Mouse (Mus musculus): ENCODE data around the gene Vmn1r4. TPM values are rescaled to one million over a fixed set of nuclear protein-coding genes. Genes with fewer than 3 reads are reported as not detected.

Vmn1r4 gene
- polyA plus RNA-seq, 1 experiment = 0.35 TPM

DNA sequence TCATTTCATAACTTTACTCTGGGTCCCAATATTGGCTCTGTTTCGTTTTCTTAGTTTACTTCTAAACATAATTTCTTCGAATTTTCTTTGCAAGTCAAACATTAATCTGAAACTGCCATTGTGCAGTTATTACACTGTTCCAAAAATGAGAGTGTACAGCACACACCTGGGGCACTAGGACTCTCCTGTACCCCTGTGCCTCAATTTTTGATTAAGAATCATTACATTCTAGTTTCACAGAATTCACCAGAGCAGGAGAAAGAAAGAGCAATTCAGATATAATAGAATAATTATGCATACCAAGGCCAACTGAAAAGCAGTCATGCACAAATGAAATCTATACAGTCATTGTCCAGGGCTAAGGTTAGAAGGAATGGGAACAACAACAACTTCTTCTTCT is 8.6 kb downstream of the Vmn1r4 start:
- no peak overlapping the region for H3K27ac ChIP-seq (ENCODE audit: insufficient read depth, low read length)
- TF ChIP-seq CTCF (IDR thresholded peaks at IDR 0.05; ENCODE audit: extremely low read depth, insufficient read depth, low read length) = no peak
- no peak for TF ChIP-seq POLR2A (IDR thresholded peaks at IDR 0.05; ENCODE audit: extremely low read depth, insufficient read depth, low read length)
- no peaks in the 10 kb centered on the region for H3K4me1 ChIP-seq (ENCODE audit: control insufficient read depth, insufficient read depth, low read length)
- H3K4me3 ChIP-seq (ENCODE audit: insufficient read depth, low read length) = no peak overlapping the region

DNA sequence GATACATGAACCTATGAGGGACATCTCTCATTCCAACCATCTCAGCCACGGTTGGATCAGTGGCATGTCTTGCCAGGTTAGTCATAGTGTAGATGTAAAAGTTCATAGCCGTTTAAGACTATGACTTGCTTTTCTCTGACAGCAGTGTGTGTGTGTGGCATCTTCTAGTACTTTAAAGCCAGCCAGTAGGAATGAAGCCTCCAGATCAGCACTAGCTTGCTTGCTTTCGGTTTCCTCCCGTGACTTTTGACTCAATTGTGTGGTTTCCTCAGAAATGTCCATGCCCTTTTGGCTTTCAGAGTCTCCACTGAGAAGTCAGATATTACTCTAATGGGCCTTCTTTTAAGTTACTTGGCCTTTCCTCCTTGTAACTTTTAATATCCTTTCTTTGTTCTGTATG is 10.6 kb downstream of the Vmn1r4 start:
- H3K4me3 ChIP-seq (ENCODE audit: insufficient read depth, low read length) = no peak overlapping the region
- TF ChIP-seq CTCF (IDR thresholded peaks at IDR 0.05; ENCODE audit: extremely low read depth, insufficient read depth, low read length) = no peak
- no peak for TF ChIP-seq POLR2A (IDR thresholded peaks at IDR 0.05; ENCODE audit: extremely low read depth, insufficient read depth, low read length)
- H3K27ac ChIP-seq (ENCODE audit: insufficient read depth, low read length) = no peak overlapping the region
- H3K4me1 ChIP-seq (ENCODE audit: control insufficient read depth, insufficient read depth, low read length) = no peaks in the 10 kb centered on the region

DNA sequence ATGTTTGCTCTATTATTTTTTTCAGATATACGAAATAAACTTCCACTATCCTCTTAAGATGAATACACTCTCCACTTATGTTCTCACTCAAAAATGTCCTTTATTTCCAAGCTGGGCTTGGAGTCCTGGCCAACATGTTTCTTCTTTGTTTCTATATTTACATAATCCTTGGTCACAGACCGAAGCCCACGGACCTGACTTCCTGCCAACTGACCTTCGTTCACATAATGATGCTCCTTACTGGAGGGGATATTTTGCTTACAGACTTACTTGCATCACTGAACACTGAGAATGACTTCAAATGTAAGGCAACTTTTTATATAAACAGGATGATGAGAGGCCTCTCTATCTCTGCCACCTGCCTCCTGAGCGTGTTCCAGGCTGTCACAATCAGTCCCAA is 32.6 kb downstream of the Vmn1r4 start:
- no peak overlapping the region for H3K4me3 ChIP-seq (ENCODE audit: insufficient read depth, low read length)
- no peaks in the 10 kb centered on the region for H3K4me1 ChIP-seq (ENCODE audit: control insufficient read depth, insufficient read depth, low read length)
- TF ChIP-seq POLR2A (IDR thresholded peaks at IDR 0.05; ENCODE audit: extremely low read depth, insufficient read depth, low read length) = no peak
- no peak for TF ChIP-seq CTCF (IDR thresholded peaks at IDR 0.05; ENCODE audit: extremely low read depth, insufficient read depth, low read length)
- no peak overlapping the region for H3K27ac ChIP-seq (ENCODE audit: insufficient read depth, low read length)

DNA sequence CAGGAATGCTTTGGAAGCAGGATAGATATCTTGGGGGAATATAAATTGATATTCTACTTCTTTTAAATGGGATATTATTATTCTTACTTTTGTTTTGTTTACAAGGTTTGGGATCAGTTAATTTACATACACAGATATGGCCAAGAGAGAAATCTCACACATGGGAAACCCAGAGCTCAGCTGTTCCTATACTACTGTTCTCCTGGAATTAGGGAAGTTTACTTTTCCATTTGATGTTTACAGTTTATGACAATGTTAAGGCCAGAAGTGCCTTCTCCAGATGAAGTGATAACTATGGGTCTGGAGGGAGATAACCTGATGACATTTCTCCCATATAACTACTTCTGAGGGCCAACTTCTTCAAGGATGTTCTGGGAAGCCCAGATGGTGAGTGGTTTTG is 46.2 kb downstream of the Vmn1r4 start, which contains the start of gene Vmn1r5:
TSS of gene Vmn1r5 (plus strand) at position 301 of the 400 bp plus-strand sequence.
- no peak within 1 kb of the TSS for H3K4me3 ChIP-seq (ENCODE audit: insufficient read depth, low read length)
- TF ChIP-seq CTCF (IDR thresholded peaks at IDR 0.05; ENCODE audit: extremely low read depth, insufficient read depth, low read length) (no peak), POLR2A (IDR thresholded peaks at IDR 0.05; ENCODE audit: extremely low read depth, insufficient read depth, low read length) (no peak)
- no peaks in the 10 kb centered on the region for H3K4me1 ChIP-seq (ENCODE audit: control insufficient read depth, insufficient read depth, low read length)
- H3K27ac ChIP-seq (ENCODE audit: insufficient read depth, low read length) = no peak within 1 kb of the TSS

DNA sequence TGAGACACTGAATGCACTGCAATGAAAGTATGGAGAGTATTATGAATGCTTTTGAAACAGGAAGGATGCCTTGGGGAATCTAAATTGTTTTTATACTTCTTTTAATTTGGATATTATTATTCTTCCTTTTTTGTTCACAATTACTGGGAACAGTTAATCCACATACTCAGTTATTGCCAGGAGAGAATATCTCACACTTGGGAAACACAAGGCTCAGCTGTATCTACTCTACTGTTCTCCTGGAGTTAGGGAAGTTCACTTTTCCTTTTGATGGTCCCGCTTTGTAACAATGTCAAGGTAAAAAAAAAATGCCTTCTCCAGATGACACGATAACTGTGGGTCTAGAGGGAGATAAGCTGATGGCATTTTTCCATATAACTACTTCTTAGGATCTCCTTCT is 73.1 kb downstream of the Vmn1r4 start, which contains the start of gene Vmn1r6:
TSS of gene Vmn1r6 (plus strand) at position 301 of the 400 bp plus-strand sequence.
- no peak within 1 kb of the TSS for H3K27ac ChIP-seq (ENCODE audit: insufficient read depth, low read length)
- TF ChIP-seq CTCF (IDR thresholded peaks at IDR 0.05; ENCODE audit: extremely low read depth, insufficient read depth, low read length) = no peak
- TF ChIP-seq POLR2A (IDR thresholded peaks at IDR 0.05; ENCODE audit: extremely low read depth, insufficient read depth, low read length) = no peak

More for the DNA sequence above, 73.1 kb downstream of the Vmn1r4 start, which contains the start of gene Vmn1r6:
- Histone ChIP-seq H3K4me1 (ENCODE audit: control insufficient read depth, insufficient read depth, low read length) (no peaks in the 10 kb centered on the region), H3K4me3 (ENCODE audit: insufficient read depth, low read length) (no peak within 1 kb of the TSS)

Other genes starting within 250 kb of the Vmn1r4 start
- 23.5 and 24.2 TPM in 2 replicates for gene Lsm5, start 219.3 kb upstream of the Vmn1r4 start, polyA plus RNA-seq (2012; rRNA removed)
- 18.9 and 20.7 TPM in 2 replicates for gene Avl9, start 209.1 kb upstream of the Vmn1r4 start, polyA plus RNA-seq (2012; rRNA removed)
- 30.5 and 34.0 TPM in 2 replicates for gene Kbtbd2, start 126.2 kb upstream of the Vmn1r4 start, polyA plus RNA-seq (2012; rRNA removed)
- 27.9 and 31.8 TPM in 2 replicates for gene Fkbp9, start 92.0 kb upstream of the Vmn1r4 start, polyA plus RNA-seq (2012; rRNA removed)
- gene Nt5c3, start 83 bp upstream of the Vmn1r4 start, polyA plus RNA-seq (2012; rRNA removed) = 52.6 and 54.6 TPM in 2 replicates
- gene Vmn1r5, start 46.3 kb downstream of the Vmn1r4 start, polyA plus RNA-seq (2012; rRNA removed) = not detected in 2 replicates
- not detected in 2 replicates for gene Vmn1r6, start 73.2 kb downstream of the Vmn1r4 start, polyA plus RNA-seq (2012; rRNA removed)
- gene Vmn1r7, start 101.3 kb downstream of the Vmn1r4 start, polyA plus RNA-seq (2012; rRNA removed) = not detected in 2 replicates
- not detected in 2 replicates for gene Vmn1r8, start 108.3 kb downstream of the Vmn1r4 start, polyA plus RNA-seq (2012; rRNA removed)
- not detected in 2 replicates for gene Vmn1r9, start 142.8 kb downstream of the Vmn1r4 start, polyA plus RNA-seq (2012; rRNA removed)
- not detected in 2 replicates for gene Vmn1r10, start 185.4 kb downstream of the Vmn1r4 start, polyA plus RNA-seq (2012; rRNA removed)
- gene Vmn1r11, start 209.4 kb downstream of the Vmn1r4 start, polyA plus RNA-seq (2012; rRNA removed) = not detected in 2 replicates
- gene Vmn1r12, start 232.9 kb downstream of the Vmn1r4 start, polyA plus RNA-seq (2012; rRNA removed) = not detected in 2 replicates